Mouse (Mus musculus) adrenal gland, adult (tissue): ENCODE data around the gene Pole2.
A peak's percentile ranks its signal among the peaks of the same experiment; 100 is the strongest.

Source experiments
- DNase-seq, 2 experiments: peaks; one replicate each; pipeline ENCODE4 v3.0.0; 2022 to 2023; ENCODE audit warnings: low spot score in 1 of 2; ENCODE audit not compliant: inconsistent age in 2 of 2

The Pole2 gene

GRCm38 (mm10) chr12:69227776-69228466, at the start of gene Pole2:
Gene Pole2, minus strand, starts transcription at chr12:69228195.
- DNase-seq, result peak; percentile 89 to 97

- DNase-seq, result no peak
These were observed 41.0 kb upstream of the Pole2 start for GRCm38 (mm10) chr12:69268956-69269355.

GRCm38 (mm10) chr12:69267956-69268632, 40.1 kb upstream of the Pole2 start:
- DNase-seq, result no peak

GRCm38 (mm10) chr12:69265031-69265430, 37.0 kb upstream of the Pole2 start:
- peak in 1 of 2 experiments; percentile 40 for DNase-seq

- DNase-seq, result no peak
These were observed 34.3 kb upstream of the Pole2 start for GRCm38 (mm10) chr12:69262251-69262650.

GRCm38 (mm10) chr12:69257836-69258235, 29.8 kb upstream of the Pole2 start:
- DNase-seq, result no peak

- no peak for DNase-seq
These were observed 25.8 kb upstream of the Pole2 start for GRCm38 (mm10) chr12:69253806-69254205.

GRCm38 (mm10) chr12:69250756-69251155, 22.8 kb upstream of the Pole2 start:
- DNase-seq, result no peak

GRCm38 (mm10) chr12:69249766-69250165, 21.8 kb upstream of the Pole2 start:
- DNase-seq, result no peak

GRCm38 (mm10) chr12:69241771-69242431, 13.9 kb upstream of the Pole2 start:
- peak; percentile 78 to 91 for DNase-seq

GRCm38 (mm10) chr12:69241405-69241770, 13.4 kb upstream of the Pole2 start:
- DNase-seq, result no peak

GRCm38 (mm10) chr12:69240876-69241275, 12.9 kb upstream of the Pole2 start, which contains the start of gene Klhdc1:
Gene Klhdc1, plus strand, starts transcription at chr12:69241176.
- DNase-seq, result no peak

- peak in 1 of 2 experiments; percentile 31 for DNase-seq
These were observed 10.3 kb upstream of the Pole2 start for GRCm38 (mm10) chr12:69238284-69238683.

- no peak for DNase-seq
These were observed 7.8 kb upstream of the Pole2 start for GRCm38 (mm10) chr12:69235782-69236181.

- DNase-seq, result peak; percentile 27 to 57
These were observed 1.3 kb upstream of the Pole2 start for GRCm38 (mm10) chr12:69229251-69229650.

- DNase-seq, result no peak
These were observed 7.2 kb downstream of the Pole2 start for GRCm38 (mm10) chr12:69220613-69221277.

- DNase-seq, result no peak
These were observed 11.4 kb downstream of the Pole2 start for GRCm38 (mm10) chr12:69216587-69216986.

- DNase-seq, result peak; percentile 60 to 85
These were observed 12.8 kb downstream of the Pole2 start for GRCm38 (mm10) chr12:69215000-69215785.

GRCm38 (mm10) chr12:69214393-69214792, 13.6 kb downstream of the Pole2 start:
- DNase-seq, result no peak

- DNase-seq, result no peak
These were observed 14.7 kb downstream of the Pole2 start for GRCm38 (mm10) chr12:69213186-69213777.
